Mouse (Mus musculus): ENCODE data around the gene Cpa1.

DNA sequence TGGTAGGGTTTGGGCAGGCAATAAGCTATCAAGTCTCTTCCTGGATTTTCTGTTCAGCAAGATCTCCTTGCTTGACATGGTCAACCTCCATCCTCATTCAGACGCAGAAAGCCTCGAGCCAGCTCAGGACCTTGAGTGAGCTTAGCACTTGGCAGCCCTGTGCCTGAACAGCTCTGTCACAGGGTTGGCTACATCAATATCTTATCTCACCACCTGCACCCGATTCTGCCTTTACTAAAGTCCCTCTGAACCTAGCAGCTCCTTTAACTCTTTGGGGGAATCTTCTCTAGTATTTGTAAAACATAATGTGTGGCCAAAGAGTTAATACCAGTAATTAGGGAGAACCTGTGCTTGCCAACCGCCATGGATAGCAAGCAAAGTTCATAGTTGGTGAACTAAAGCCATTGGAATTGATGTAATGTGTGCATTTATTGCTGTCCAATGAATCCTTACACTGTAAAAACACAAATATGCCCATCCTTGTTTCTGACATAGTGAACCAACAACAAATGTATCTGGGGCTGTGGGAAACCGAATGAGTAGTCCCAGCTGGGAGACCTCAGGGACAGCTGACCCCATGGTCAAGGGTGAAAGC lies at the start of gene Cpa1:
- TF ChIP-seq POLR2A (IDR thresholded peaks at IDR 0.05; ENCODE audit: borderline replicate concordance, insufficient read depth, low read length): no peak
- no peak for TF ChIP-seq CTCF (IDR thresholded peaks at IDR 0.05; ENCODE audit: borderline replicate concordance, insufficient read depth, low read depth, low read length)
